Mouse (Mus musculus) kidney, adult 2 months (tissue): Measurements from ENCODE around the gene Ap1s1.

ENCODE experiments used
- CTCF ChIP-seq: fragments of 200-500 bp; conservative IDR thresholded peaks from 2 replicates; pipeline ENCODE4 v1.5.1; 2011; ENCODE audit warnings: low read depth, mild to moderate bottlenecking, control low read depth, low read length, moderate library complexity, mixed read lengths; ENCODE audit not compliant: insufficient read depth, insufficient read length
- POLR2A ChIP-seq: fragments of 200-500 bp; IDR thresholded peaks from one replicate; pipeline ENCODE4 v1.6.1; 2011; ENCODE audit warnings: low read depth, low read length, control low read depth

GRCm38 (mm10) chr5:137000612-137001011 is 45.3 kb downstream of the Ap1s1 start:
- TF ChIP-seq CTCF (no peak), POLR2A (no peak)
